In the genomic region with DNA sequence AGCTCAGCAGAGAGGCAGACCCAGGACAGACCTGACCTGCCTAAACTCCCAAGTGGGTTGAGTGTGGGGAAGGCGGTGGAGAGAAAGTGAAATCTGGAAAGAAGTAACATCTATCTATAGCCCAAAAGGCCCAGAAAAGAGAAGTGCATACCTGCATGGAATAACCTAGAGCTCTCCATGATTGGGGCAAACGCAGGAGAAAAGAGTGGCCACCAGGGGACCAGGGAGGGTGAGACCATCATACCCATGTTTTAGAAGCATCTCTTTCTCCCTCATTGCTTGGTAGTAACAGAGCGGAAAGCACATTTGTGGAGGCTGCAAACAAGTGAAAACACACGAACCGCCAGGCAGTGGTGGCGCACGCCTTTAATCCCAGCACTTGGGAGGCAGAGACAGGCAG, we compare ENCODE assay signal across 28 mouse cellular contexts. TPM values are rescaled to one million over a fixed set of nuclear protein-coding genes. Genes with fewer than 3 reads are reported as not detected.
A peak's percentile ranks its signal among the peaks of the same experiment; 100 is the strongest.
DNase-seq lines count a peak whose midpoint lies in the region; ATAC-seq and TF ChIP-seq lines count a peak whose summit lies in the region.
"Had no signal": no experiment of that assay in that cellular context is flagged by ENCODE, and none has a peak within 500 bp of the region (broad histone marks: within the 10 kb centered on the region; RNA-seq: fewer than 3 reads in every experiment).

No protein-coding gene starts in this region.

- H3K9ac ChIP-seq in lung, postnatal 0 days (replicated peaks; ENCODE audit: low read depth) = no peak overlapping the region
- H3K9ac ChIP-seq in CH12.LX (ENCODE audit: insufficient read depth, low read depth) = no peak overlapping the region
- no peak overlapping the region for H3K9ac ChIP-seq in ES-Bruce4 (ENCODE audit: low read depth, poor library complexity, severe bottlenecking)
- H3K9ac ChIP-seq: heart, embryonic 12.5 days; limb, embryonic 15.5 days; neural tube, embryonic 15.5 days had no signal

- peak; percentile 21 for TF ChIP-seq RAD21 in CH12.LX (IDR thresholded peaks at IDR 0.05; ENCODE audit: low read depth, low read length)

- no peak for TF ChIP-seq EP300 in lung, postnatal 0 days (IDR thresholded peaks at IDR 0.05)
- TF ChIP-seq EP300 in CH12.LX (IDR thresholded peaks at IDR 0.05; ENCODE audit: low read length) (peak; percentile 35), ES-Bruce4 (IDR thresholded peaks at IDR 0.05; ENCODE audit: insufficient read depth, low read depth, low read length) (no peak)

- no peak overlapping the region for H3K4me2 ChIP-seq in lung, postnatal 0 days (replicated peaks; ENCODE audit: low read depth, low read length)
- no peak overlapping the region for H3K4me2 ChIP-seq in CH12.LX (ENCODE audit: insufficient read depth, low read depth, poor library complexity, severe bottlenecking)
- H3K4me2 ChIP-seq: heart, embryonic 12.5 days; limb, embryonic 15.5 days; neural tube, embryonic 15.5 days had no signal

- WGBS in lung, postnatal 0 days = 87% methylated on average over 7 of the region's 7 CpGs

- no peaks in the 10 kb centered on the region for H3K4me1 ChIP-seq in lung, postnatal 0 days (ENCODE audit: insufficient read depth, low read depth, low read length)
- H3K4me1 ChIP-seq in CH12.LX (ENCODE audit: control insufficient read depth in 1 of 2, insufficient read depth in 2 of 2) = peaks cover 17 to 80% of the 10 kb centered on the region in 2 experiments
- H3K4me1 ChIP-seq in ES-Bruce4 (ENCODE audit: control insufficient read depth, insufficient read depth, low read length) = no peaks in the 10 kb centered on the region
- H3K4me1 ChIP-seq: heart, embryonic 12.5 days; limb, embryonic 15.5 days had no signal

- H3K27ac ChIP-seq in lung, postnatal 0 days (ENCODE audit: low read length) = no peak overlapping the region
- no peak overlapping the region for H3K27ac ChIP-seq in CH12.LX (ENCODE audit: insufficient read depth, low read depth)
- no peak overlapping the region for H3K27ac ChIP-seq in ES-Bruce4 (ENCODE audit: insufficient read depth, low read length)
- H3K27ac ChIP-seq: embryonic facial prominence, embryonic 10.5 days; forebrain, embryonic 10.5 days; hindbrain, embryonic 10.5 days; left cerebral cortex, adult 2 months; limb, embryonic 15.5 days; midbrain, embryonic 10.5 days; neural tube, embryonic 15.5 days had no signal

- no peak for ATAC-seq in lung, postnatal 0 days
- ATAC-seq in erythroblast, adult 5-6 weeks (replicated peaks; ENCODE audit: low FRiP score, poor library complexity, severe bottlenecking) = 0 out of 2 replicates have a peak, but pooled peaks have one; percentile 25
- ATAC-seq: forebrain, embryonic 16.5 days; hindbrain, embryonic 16.5 days had no signal

- peaks cover 10% of the 10 kb centered on the region for H3K79me2 ChIP-seq in CH12.LX (replicated peaks; ENCODE audit: control insufficient read depth, extremely low read depth, insufficient read depth, poor library complexity, severe bottlenecking)

- TF ChIP-seq POLR2A in CH12.LX (IDR thresholded peaks at IDR 0.05; ENCODE audit: low read depth, low read length) (no peak), ES-Bruce4 (IDR thresholded peaks at IDR 0.05; ENCODE audit: insufficient read depth, low read length) (no peak)

- H3K9me3 ChIP-seq in lung, postnatal 0 days (ENCODE audit: low read length) = no peaks in the 10 kb centered on the region
- H3K9me3 ChIP-seq in CH12.LX (replicated peaks; ENCODE audit: low read length) (peaks cover 4% of the 10 kb centered on the region), ES-Bruce4 (replicated peaks; ENCODE audit: control insufficient read depth, insufficient read depth, low read length, poor library complexity, severe bottlenecking) (no peaks in the 10 kb centered on the region)
- H3K9me3 ChIP-seq: embryonic facial prominence, embryonic 10.5 days; forebrain, embryonic 10.5 days; hindbrain, embryonic 10.5 days; limb, embryonic 15.5 days; midbrain, embryonic 10.5 days; neural tube, embryonic 15.5 days had no signal

- H3K27me3 ChIP-seq in lung, postnatal 0 days (replicated peaks; ENCODE audit: insufficient read depth, low read length) = no peaks in the 10 kb centered on the region
- no peaks in the 10 kb centered on the region for H3K27me3 ChIP-seq in CH12.LX (replicated peaks)
- no peaks in the 10 kb centered on the region for H3K27me3 ChIP-seq in ES-Bruce4 (ENCODE audit: control insufficient read depth, insufficient read depth, low read length, poor library complexity, severe bottlenecking)
- H3K27me3 ChIP-seq: heart, embryonic 12.5 days; limb, embryonic 15.5 days; neural tube, embryonic 15.5 days had no signal

- TF ChIP-seq CTCF in lung, postnatal 0 days (IDR thresholded peaks at IDR 0.05) = peak; percentile 30
- TF ChIP-seq CTCF in CH12.LX (conservative IDR thresholded peaks at IDR 0.05 in 1 of 2, IDR thresholded peaks at IDR 0.05 in 1 of 2; ENCODE audit: low read depth in 2 of 2, low read length in 2 of 2) (peak in 1 of 2 experiments; percentile 46; a peak in 2 of 4 replicates), ES-Bruce4 (IDR thresholded peaks at IDR 0.05; ENCODE audit: low read depth, low read length) (no peak)

- no peak for DNase-seq in lung, postnatal 0 days (ENCODE audit: low spot score)
- DNase-seq in lung, postnatal 25 days (ENCODE audit: low spot score) = no peak
- DNase-seq in CH12.LX (ENCODE audit: extremely low read depth) = peak; percentile 61
- DNase-seq in right cerebral cortex, postnatal 14 days = no peak
- no peak for DNase-seq in adrenal gland, adult 18-20 months (ENCODE audit: low spot score in 2 of 2)
- DNase-seq: cerebellum, adult 11 months; cerebellum, postnatal 10 days; gastrocnemius, postnatal 10 days; heart, adult 11 months; heart, postnatal 10 days; kidney, adult 11 months; kidney, postnatal 4 days; left cerebral cortex, postnatal 4 days; lung, adult 18-20 months; lung, postnatal 4 days; right cerebral cortex, adult 18-20 months had no signal

- dilution Hi-C loops in CH12.LX (cut with MboI; ENCODE audit: extremely low pct_ligation_motif_present, extremely low pct_unique_long_range_greater_than_20kb, low sequenced_read_pairs) = no loop called here

- in situ Hi-C loops in CH12.LX (cut with MboI; ENCODE audit: low pct_ligation_motif_present, low pct_unique_long_range_greater_than_20kb, low sequenced_read_pairs) = no loop called here

- H3K36me3 ChIP-seq in lung, postnatal 0 days (ENCODE audit: insufficient read depth, low read length) = no peaks in the 10 kb centered on the region
- H3K36me3 ChIP-seq in CH12.LX (replicated peaks in 1 of 2; ENCODE audit: control insufficient read depth in 1 of 2, insufficient read depth in 1 of 2, low read length in 1 of 2) (no peaks in the 10 kb centered on the region), ES-Bruce4 (ENCODE audit: control insufficient read depth, insufficient read depth, low read length, poor library complexity, severe bottlenecking) (no peaks in the 10 kb centered on the region)
- H3K36me3 ChIP-seq: embryonic facial prominence, embryonic 10.5 days; forebrain, embryonic 10.5 days; heart, embryonic 12.5 days; hindbrain, embryonic 10.5 days; limb, embryonic 15.5 days; midbrain, embryonic 10.5 days; neural tube, embryonic 15.5 days had no signal

- no peak overlapping the region for H3K4me3 ChIP-seq in lung, postnatal 0 days (ENCODE audit: low read depth, low read length)
- no peak overlapping the region for H3K4me3 ChIP-seq in CH12.LX (replicated peaks in 1 of 3; ENCODE audit: low read depth in 2 of 3, low read length in 2 of 3, poor library complexity in 1 of 3)
- peak overlapping the region; percentile 31; the same call in 1 of the 2 replicates for H3K4me3 ChIP-seq in ES-Bruce4 (ENCODE audit: low read depth, low read length)
- H3K4me3 ChIP-seq: embryonic facial prominence, embryonic 10.5 days; forebrain, embryonic 10.5 days; heart, embryonic 12.5 days; hindbrain, embryonic 10.5 days; left cerebral cortex, adult 2 months; limb, embryonic 15.5 days; midbrain, embryonic 10.5 days; neural tube, embryonic 15.5 days had no signal

TF ChIP-seq in CH12.LX, 34 proteins besides CTCF, POLR2A, EP300 and RAD21:
- no peak for TF ChIP-seq TCF12 (IDR thresholded peaks at IDR 0.05; ENCODE audit: low read depth, low read length)
- no peak for TF ChIP-seq MAX (IDR thresholded peaks at IDR 0.05; ENCODE audit: low read length)
- TF ChIP-seq IRF4 (IDR thresholded peaks at IDR 0.05; ENCODE audit: low read depth, low read length) = no peak; the same call in 1 of the 2 replicates
- no peak for TF ChIP-seq MXI1 (IDR thresholded peaks at IDR 0.05; ENCODE audit: low read depth, low read length)
- TF ChIP-seq BHLHE40 (IDR thresholded peaks at IDR 0.05; ENCODE audit: low read depth, low read length) = 0 out of 2 replicates have a peak, but pooled peaks have one; percentile 3
- no peak for TF ChIP-seq MAFK (IDR thresholded peaks at IDR 0.05; ENCODE audit: insufficient replicate concordance, low read length)
- TF ChIP-seq PAX5 (IDR thresholded peaks at IDR 0.05; ENCODE audit: low read length) = no peak
- TF ChIP-seq JUN (IDR thresholded peaks at IDR 0.05; ENCODE audit: insufficient read depth, low read depth, low read length) = no peak
- no peak for TF ChIP-seq UBTF (IDR thresholded peaks at IDR 0.05; ENCODE audit: low read depth, low read length)
- TF ChIP-seq E2F4 (IDR thresholded peaks at IDR 0.05; ENCODE audit: insufficient replicate concordance, low read depth, low read length) = no peak
- no peak for TF ChIP-seq USF2 (conservative IDR thresholded peaks at IDR 0.05; ENCODE audit: low read depth, low read length)
- TF ChIP-seq MEF2A (IDR thresholded peaks at IDR 0.05; ENCODE audit: borderline replicate concordance, low read depth, low read length) = no peak; the same call in 1 of the 2 replicates
- no peak for TF ChIP-seq POLR2AphosphoS2 (IDR thresholded peaks at IDR 0.05; ENCODE audit: low read depth, low read length)
- no peak for TF ChIP-seq CHD1 (IDR thresholded peaks at IDR 0.05; ENCODE audit: low read depth, low read length)
- no peak for TF ChIP-seq KAT2A (IDR thresholded peaks at IDR 0.05; ENCODE audit: insufficient replicate concordance, low read length)
- TF ChIP-seq SMC3 (IDR thresholded peaks at IDR 0.05; ENCODE audit: low read depth, low read length) = peak; percentile 12; the same call in 1 of the 2 replicates
- TF ChIP-seq ETS1 (conservative IDR thresholded peaks at IDR 0.05; ENCODE audit: low read depth, low read length) = peak; percentile 28
- TF ChIP-seq NELFE (IDR thresholded peaks at IDR 0.05; ENCODE audit: low read depth, low read length) = no peak
TF ChIP-seq in CH12.LX: peak in this region for 3.

RNA-seq across cellular contexts. Expression of a gene that starts 46.5 kb away (rescaled TPM):
- 4.2 TPM in 2 replicates for polyA plus RNA-seq in lung, postnatal 0 days (2015; fragmentation: Nextera tagmentation; extraction: Ambion mirVana)
- total RNA-seq in CH12.LX (2012; rRNA removed) (7.3 and 9.7 TPM in 2 replicates), CH12.LX (2014; rRNA removed) (6.8 and 6.9 TPM in 2 replicates)
- polyA plus RNA-seq in CH12.LX (2012; ENCODE audit: insufficient read length, low read depth) (7.3 and 8.9 TPM in 2 replicates), ES-Bruce4 (2011; ENCODE audit: insufficient read depth, insufficient read length, low read depth, missing spikeins) (5.5 and 5.9 TPM in 2 replicates)
- total RNA-seq in erythroblast, adult 5-6 weeks (2015; ENCODE audit: low replicate concordance) = 9.2 and 21.1 TPM in 2 replicates
- total RNA-seq in erythroblast, adult 5-6 weeks (2017; ENCODE audit: low replicate concordance) = 11.3 and 18.7 TPM in 2 replicates
- total RNA-seq in adrenal gland, adult 18-20 months (2021) = 10 to 100 TPM; 15.0 to 18.1 TPM
